Mouse (Mus musculus) liver, embryonic 12.5 days (tissue): Measurements from ENCODE around the gene Olfr1395. TPM values are rescaled to one million over a fixed set of nuclear protein-coding genes. Genes with fewer than 3 reads are reported as not detected.
"Not testable (repeated sequence)": the region's sequence is repeated elsewhere in the genome, so short reads cannot be mapped to it uniquely, and the experiment has no call there.

Experiments used
- ATAC-seq: fragments of 200-750 bp; cut with Nextera tagmentation; 2 replicates; pipeline ENCODE4 v1.8.0; 2017; ENCODE audit warnings: moderate number of reproducible peaks, mild to moderate bottlenecking, moderate library complexity
- H3K27ac ChIP-seq: fragments of 300-500 bp; sonication (generic); 2 replicates; pipeline ENCODE4 v1.5.1; 2016; ENCODE audit warnings: mild to moderate bottlenecking
- H3K27me3 ChIP-seq: fragments of 300-500 bp; sonication (generic); replicated peaks from 2 replicates; pipeline ENCODE4 v1.6.1; 2016; ENCODE audit warnings: mild to moderate bottlenecking, moderate library complexity
- H3K36me3 ChIP-seq: fragments of 300-500 bp; sonication (generic); 2 replicates; pipeline ENCODE4 v1.6.1; 2016; ENCODE audit warnings: mild to moderate bottlenecking, moderate library complexity
- H3K4me1 ChIP-seq: fragments of 300-500 bp; sonication (generic); 2 replicates; pipeline ENCODE4 v1.6.1; 2016
- H3K4me2 ChIP-seq: fragments of 300-500 bp; sonication (generic); 2 replicates; pipeline ENCODE4 v1.6.1; 2016; ENCODE audit warnings: mild to moderate bottlenecking, moderate library complexity
- H3K4me3 ChIP-seq: fragments of 300-500 bp; sonication (generic); 2 replicates; pipeline ENCODE4 v1.5.1; 2016; ENCODE audit warnings: mild to moderate bottlenecking, moderate library complexity
- H3K9ac ChIP-seq: fragments of 300-500 bp; sonication (generic); 2 replicates; pipeline ENCODE4 v1.6.1; 2016; ENCODE audit warnings: mild to moderate bottlenecking, moderate library complexity
- H3K9me3 ChIP-seq: fragments of 300-500 bp; sonication (generic); replicated peaks from 2 replicates; pipeline ENCODE4 v1.6.1; 2016; ENCODE audit warnings: mild to moderate bottlenecking, moderate library complexity
- WGBS: fragments of 180-500 bp; shearing (Covaris S2); methylation state at CpG from one replicate; pipeline ENCODE4 v1.1.7; 2016; ENCODE audit not compliant: insufficient replicate concordance; 5-methylcytosine and 5-hydroxymethylcytosine counted together
- polyA plus RNA-seq: library from polyadenylated mRNA; unstranded; fragments of >200 nt; fragmentation: Nextera tagmentation; extraction: Ambion mirVana; gene quantifications from 2 replicates; pipeline ENCODE4 v1.2.1, GENCODE M21; 2016

Olfr1395 gene
- polyA plus RNA-seq, 1 experiment from 2014 or later: not detected

DNA sequence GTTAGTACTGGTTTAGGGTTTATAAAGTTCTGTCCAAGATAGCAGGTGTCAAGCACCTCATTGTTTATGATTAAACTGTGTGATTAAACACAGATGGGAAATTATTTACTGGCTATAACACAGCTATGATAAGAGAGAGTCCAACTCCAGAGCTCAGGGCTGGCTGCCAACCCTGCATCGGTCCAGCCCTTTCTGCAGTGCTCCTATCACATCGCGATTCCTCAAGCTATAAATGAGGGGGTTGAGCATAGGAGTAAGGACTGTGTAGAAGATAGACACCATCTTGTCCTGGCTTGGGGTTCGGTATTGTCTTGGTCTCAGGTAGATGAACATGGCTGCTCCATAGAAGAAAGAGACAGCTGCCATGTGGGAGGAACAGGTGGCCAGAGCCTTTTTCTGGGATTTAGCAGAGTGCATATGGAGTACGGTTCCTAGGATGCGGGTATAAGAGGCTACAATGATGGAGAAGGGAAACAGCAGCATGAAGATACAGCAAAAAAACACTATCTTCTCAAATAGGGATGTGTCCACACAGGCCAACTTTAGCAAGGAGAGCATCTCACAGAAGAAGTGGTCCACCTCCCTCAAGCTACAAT is 29.4 kb upstream of the Olfr1395 start:
- H3K4me2 ChIP-seq: no peak overlapping the region
- H3K36me3 ChIP-seq: no peaks in the 10 kb centered on the region
- 70% methylated on average over 6 of the region's 6 CpGs for WGBS
- no peak overlapping the region for H3K27ac ChIP-seq
- no peak overlapping the region for H3K9ac ChIP-seq
- H3K9me3 ChIP-seq: no peaks in the 10 kb centered on the region
- no peaks in the 10 kb centered on the region for H3K27me3 ChIP-seq
- ATAC-seq: no peak
- no peaks in the 10 kb centered on the region for H3K4me1 ChIP-seq
- no peak overlapping the region for H3K4me3 ChIP-seq

- no peaks in the 10 kb centered on the region for H3K36me3 ChIP-seq
- H3K9me3 ChIP-seq: no peaks in the 10 kb centered on the region
- 17% methylated on average over 2 of the region's 2 CpGs for WGBS
- no peak overlapping the region for H3K4me2 ChIP-seq
- no peak overlapping the region for H3K4me3 ChIP-seq
- ATAC-seq: no peak
- no peak overlapping the region for H3K9ac ChIP-seq
- no peak overlapping the region for H3K27ac ChIP-seq
- H3K4me1 ChIP-seq: no peaks in the 10 kb centered on the region
- H3K27me3 ChIP-seq: 0 out of 2 replicates have a peak, but pooled peaks cover 4% of the 10 kb centered on the region
Observed at GRCm38 (mm10) chr11:49114158-49114557, 27.9 kb upstream of the Olfr1395 start.

DNA sequence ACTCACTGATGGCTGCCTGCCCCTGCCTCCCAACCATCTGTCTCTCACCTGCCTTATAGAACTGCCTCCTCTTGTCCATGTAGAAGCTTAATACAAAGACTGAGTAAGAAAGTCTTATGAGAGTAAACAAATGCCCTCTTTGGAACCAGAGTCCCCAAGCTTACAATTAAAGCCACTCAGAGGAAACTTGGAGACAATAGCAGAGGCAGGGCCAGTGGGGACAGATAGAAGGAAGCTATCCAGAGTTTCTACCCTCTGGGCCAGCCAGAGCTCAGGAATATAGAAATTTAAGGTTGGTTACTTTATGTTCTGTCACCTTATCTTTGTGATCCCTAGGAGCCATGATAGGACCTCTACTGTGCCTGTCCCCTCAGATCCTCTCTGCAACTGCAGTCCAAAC is 27.3 kb upstream of the Olfr1395 start, which contains the start of gene Olfr1396:
Gene Olfr1396, minus strand, starts transcription at position 101 of the 400 bp plus-strand sequence.
- Histone ChIP-seq H3K4me3 (no peak within 1 kb of the TSS), H3K36me3 (no peaks in the 10 kb centered on the region), H3K9me3 (no peaks in the 10 kb centered on the region), H3K4me1 (no peaks in the 10 kb centered on the region), H3K4me2 (no peak within 1 kb of the TSS), H3K27ac (no peak within 1 kb of the TSS), H3K27me3 (0 out of 2 replicates have a peak, but pooled peaks cover 4% of the 10 kb centered on the region), H3K9ac (no peak within 1 kb of the TSS)
- no peak for ATAC-seq

- Histone ChIP-seq H3K4me2 (no peak overlapping the region), H3K4me1 (peaks cover 8% of the 10 kb centered on the region; the same call in 1 of the 2 replicates), H3K36me3 (no peaks in the 10 kb centered on the region), H3K4me3 (no peak overlapping the region), H3K27me3 (0 out of 2 replicates have a peak, but pooled peaks cover 4% of the 10 kb centered on the region), H3K9me3 (no peaks in the 10 kb centered on the region), H3K27ac (no peak overlapping the region), H3K9ac (no peak overlapping the region)
- 62% methylated on average over 3 of the region's 3 CpGs for WGBS
- no peak for ATAC-seq
Observed at GRCm38 (mm10) chr11:49119635-49120034, 22.4 kb upstream of the Olfr1395 start.

DNA sequence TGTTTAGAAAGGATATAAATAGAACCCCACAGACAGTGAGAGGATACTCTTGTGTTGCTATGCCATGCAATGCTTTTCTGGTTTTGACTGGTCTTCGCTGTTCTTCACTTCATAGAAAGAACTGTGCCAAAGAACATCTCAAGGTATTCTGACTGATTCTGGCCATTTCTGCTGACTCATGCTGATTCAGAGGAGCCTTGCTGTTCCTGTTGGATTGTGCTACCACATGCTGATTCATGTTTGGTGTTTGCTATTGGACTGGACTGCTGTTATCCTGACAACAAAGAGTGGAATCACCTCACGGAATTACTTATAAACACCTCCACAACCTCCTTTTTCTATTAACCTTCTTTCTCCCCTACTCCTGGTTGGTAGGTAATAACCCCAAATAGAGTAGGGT is 17.9 kb upstream of the Olfr1395 start:
- Histone ChIP-seq H3K4me3 (no peak overlapping the region), H3K27ac (0 out of 2 replicates have a peak overlapping the region, but pooled peaks have one; percentile 28)
- ATAC-seq: peak; percentile 63; the same call in 1 of the 2 replicates

DNA sequence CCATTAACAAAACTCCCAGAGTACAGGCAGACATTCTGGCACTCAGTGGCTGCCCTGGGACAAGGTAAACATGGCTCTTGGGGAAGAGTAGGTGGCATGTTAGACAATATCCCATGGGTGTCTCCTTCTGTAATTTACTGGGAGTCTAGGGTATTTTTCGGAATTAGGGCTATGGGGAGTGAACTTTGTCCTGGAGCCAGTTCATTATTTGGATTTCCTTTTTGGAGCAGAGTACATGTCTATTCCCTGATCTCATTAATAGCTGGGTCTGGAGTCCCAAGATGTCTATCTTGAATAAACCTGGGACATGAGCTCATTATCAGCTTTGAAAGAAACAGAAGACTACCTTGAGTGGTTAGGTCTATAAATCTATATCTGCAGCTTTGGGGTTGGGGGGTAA is 12.0 kb downstream of the Olfr1395 start, which contains the start of gene Olfr1394:
Gene Olfr1394, plus strand, starts transcription at position 301 of the 400 bp plus-strand sequence.
- Histone ChIP-seq H3K27me3 (no peaks in the 10 kb centered on the region), H3K9me3 (no peaks in the 10 kb centered on the region), H3K36me3 (no peaks in the 10 kb centered on the region), H3K4me1 (no peaks in the 10 kb centered on the region), H3K4me3 (no peak within 1 kb of the TSS), H3K4me2 (no peak within 1 kb of the TSS), H3K9ac (no peak within 1 kb of the TSS), H3K27ac (no peak within 1 kb of the TSS)
- ATAC-seq: no peak
- WGBS: 62% methylated on average over 1 of the region's 1 CpGs

More for the DNA sequence above, 17.9 kb upstream of the Olfr1395 start:
- no peak overlapping the region for H3K9ac ChIP-seq
- peaks cover 11% of the 10 kb centered on the region; the same call in 1 of the 2 replicates for H3K4me1 ChIP-seq
- no peaks in the 10 kb centered on the region for H3K9me3 ChIP-seq
- 70% methylated on average over 2 of the region's 2 CpGs for WGBS
- H3K36me3 ChIP-seq: no peaks in the 10 kb centered on the region
- no peaks in the 10 kb centered on the region for H3K27me3 ChIP-seq
- H3K4me2 ChIP-seq: no peak overlapping the region

- 75% methylated on average over 2 of the region's 2 CpGs for WGBS
Observed at GRCm38 (mm10) chr11:49156821-49157814, 15.0 kb downstream of the Olfr1395 start.

GRCm38 (mm10) chr11:49168839-49169611 is 27.0 kb downstream of the Olfr1395 start:
- Histone ChIP-seq H3K9ac (no peak overlapping the region), H3K9me3 (peaks cover 8% of the 10 kb centered on the region)
- 13% methylated on average over 50 of the region's 50 CpGs for WGBS

More at GRCm38 (mm10) chr11:49156821-49157814, 15.0 kb downstream of the Olfr1395 start:
- no peak for ATAC-seq
- Histone ChIP-seq H3K9me3 (no peaks in the 10 kb centered on the region), H3K9ac (no peak overlapping the region), H3K36me3 (no peaks in the 10 kb centered on the region), H3K4me2 (no peak overlapping the region), H3K27ac (no peak overlapping the region), H3K27me3 (no peaks in the 10 kb centered on the region), H3K4me1 (no peaks in the 10 kb centered on the region), H3K4me3 (no peak overlapping the region)

DNA sequence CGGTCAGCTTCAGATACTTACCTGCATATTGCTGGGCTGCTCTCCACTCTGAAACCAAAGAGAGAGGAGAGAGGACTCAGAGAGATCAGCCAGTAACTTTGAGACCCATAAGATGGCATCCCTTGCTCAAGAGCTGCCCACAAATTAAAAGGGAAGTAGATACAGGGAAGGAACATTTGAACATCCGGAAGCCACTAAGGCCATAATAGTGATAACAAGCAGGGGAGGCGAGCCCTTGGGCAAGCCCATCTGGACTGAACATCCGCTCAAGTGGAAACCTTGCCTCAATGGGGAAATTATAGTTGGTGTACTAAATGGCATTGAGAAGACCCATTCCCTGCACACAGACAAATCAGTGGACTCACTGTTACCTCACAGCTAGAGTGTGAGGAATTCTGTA is 28.5 kb downstream of the Olfr1395 start:
- Histone ChIP-seq H3K9me3 (peaks cover 8% of the 10 kb centered on the region), H3K4me1 (peaks cover 12% of the 10 kb centered on the region), H3K4me3 (no peak overlapping the region), H3K4me2 (no peak overlapping the region), H3K36me3 (no peaks in the 10 kb centered on the region), H3K9ac (no peak overlapping the region), H3K27me3 (peaks cover 22% of the 10 kb centered on the region), H3K27ac (no peak overlapping the region)
- ATAC-seq: no peak
- 23% methylated on average over 4 of the region's 4 CpGs for WGBS

More at GRCm38 (mm10) chr11:49168839-49169611, 27.0 kb downstream of the Olfr1395 start:
- peak overlapping the region; percentile 58 for H3K4me2 ChIP-seq
- H3K36me3 ChIP-seq: no peaks in the 10 kb centered on the region
- peaks cover 3% of the 10 kb centered on the region; the same call in 1 of the 2 replicates for H3K4me1 ChIP-seq
- peak overlapping the region; percentile 30 for H3K4me3 ChIP-seq
- H3K27ac ChIP-seq: no peak overlapping the region
- peaks cover 22% of the 10 kb centered on the region for H3K27me3 ChIP-seq
- no peak for ATAC-seq

DNA sequence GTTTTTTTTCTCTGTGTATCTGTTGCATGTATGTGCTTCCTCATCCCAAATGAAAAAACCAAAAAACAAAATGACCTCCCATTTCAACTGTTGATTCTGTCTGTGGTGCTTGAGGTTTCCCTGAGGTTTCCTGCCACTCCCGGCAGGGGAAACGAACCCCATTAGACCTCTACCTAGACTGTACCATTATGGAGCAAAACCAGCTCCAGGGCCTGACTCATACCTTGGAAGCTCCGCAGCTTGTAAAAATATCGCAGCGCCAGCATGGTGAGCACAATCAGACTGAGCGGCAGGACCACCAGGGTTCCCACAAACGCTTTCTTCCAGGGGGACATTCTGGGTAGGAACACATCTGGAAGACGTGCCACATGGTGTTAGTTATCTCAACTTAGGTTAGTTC is 33.3 kb downstream of the Olfr1395 start:
- H3K4me1 ChIP-seq: peaks cover 9% of the 10 kb centered on the region; the same call in 1 of the 2 replicates
- peaks cover under 1% of the 10 kb centered on the region; the same call in 1 of the 2 replicates for H3K27me3 ChIP-seq
- H3K4me2 ChIP-seq: no peak overlapping the region
- H3K27ac ChIP-seq: no peak overlapping the region
- no peaks in the 10 kb centered on the region for H3K9me3 ChIP-seq
- H3K36me3 ChIP-seq: no peaks in the 10 kb centered on the region
- H3K4me3 ChIP-seq: no peak overlapping the region
- H3K9ac ChIP-seq: no peak overlapping the region
- no peak for ATAC-seq
- 25% methylated on average over 8 of the region's 8 CpGs for WGBS

GRCm38 (mm10) chr11:49176047-49176779 is 34.1 kb downstream of the Olfr1395 start:
- 69% methylated on average over 4 of the region's 4 CpGs for WGBS
- not testable (repeated sequence) for H3K4me1 ChIP-seq, H3K36me3 ChIP-seq, ATAC-seq, H3K27ac ChIP-seq, H3K9me3 ChIP-seq, H3K9ac ChIP-seq, H3K4me2 ChIP-seq, H3K27me3 ChIP-seq, H3K4me3 ChIP-seq
